Mouse (Mus musculus) MEL (cell line): ENCODE measurements around the gene Gnpda2. TPM values are rescaled to one million over a fixed set of nuclear protein-coding genes. Genes with fewer than 3 reads are reported as not detected.
A peak's percentile ranks its signal among the peaks of the same experiment; 100 is the strongest.

ENCODE experiments used
- DNase-seq: peaks from one replicate; pipeline ENCODE4 v3.0.0; 2011; ENCODE audit warnings: low read depth, low spot score
- H3K27ac ChIP-seq: 2 replicates; pipeline ENCODE4 v1.5.1; 2012; ENCODE audit warnings: low read depth, mild to moderate bottlenecking, control low read depth, low read length, moderate library complexity; ENCODE audit not compliant: control insufficient read depth
- H3K27me3 ChIP-seq, 2 experiments: fragments of 150-350 bp in 1 of 2; sonication (generic) in 1 of 2; 2 replicates each; pipeline ENCODE4 v1.6.1; 2012; ENCODE audit warnings: low read length in 2 of 2, mild to moderate bottlenecking in 2 of 2, improper control_type of control experiment in 1 of 2, moderate library complexity in 1 of 2; ENCODE audit not compliant: insufficient read depth in 2 of 2, control insufficient read depth in 1 of 2
- H3K36me3 ChIP-seq, 2 experiments: 2 replicates each; pipeline ENCODE4 v1.6.1; 2012 to 2014; ENCODE audit warnings: low read length in 2 of 2, improper control_type of control experiment in 1 of 2, inconsistent platforms in 1 of 2, mild to moderate bottlenecking in 1 of 2; ENCODE audit not compliant: insufficient read depth in 2 of 2, control insufficient read depth in 1 of 2
- H3K4me1 ChIP-seq, 2 experiments: fragments of 150-350 bp in 1 of 2; sonication (generic) in 1 of 2; 2 replicates each; pipeline ENCODE4 v1.6.1; 2012; ENCODE audit warnings: low read length in 2 of 2, improper control_type of control experiment in 1 of 2, mild to moderate bottlenecking in 1 of 2; ENCODE audit not compliant: insufficient read depth in 2 of 2, control insufficient read depth in 1 of 2
- H3K4me3 ChIP-seq, 2 experiments: fragments of 150-350 bp in 1 of 2; sonication (generic) in 1 of 2; 2 replicates each; pipeline ENCODE4 v1.5.1; 2012; ENCODE audit warnings: low read depth in 2 of 2, low read length in 2 of 2, mild to moderate bottlenecking in 2 of 2, moderate library complexity in 2 of 2, control low read depth in 1 of 2, improper control_type of control experiment in 1 of 2; ENCODE audit not compliant: control insufficient read depth in 1 of 2, insufficient read depth in 1 of 2
- H3K79me2 ChIP-seq: 2 replicates; pipeline ENCODE4 v1.6.1; 2012; ENCODE audit warnings: mild to moderate bottlenecking, low read length, moderate library complexity; ENCODE audit not compliant: control insufficient read depth, poor library complexity, insufficient read depth
- H3K9ac ChIP-seq: 2 replicates; pipeline ENCODE4 v1.6.1; 2012; ENCODE audit warnings: low read depth, mild to moderate bottlenecking, control low read depth, low read length, moderate library complexity; ENCODE audit not compliant: control insufficient read depth, poor library complexity, severe bottlenecking
- H3K9me3 ChIP-seq: fragments of 150-350 bp; sonication (generic); replicated peaks from 2 replicates; pipeline ENCODE4 v1.6.1; 2012; ENCODE audit warnings: mild to moderate bottlenecking, low read length, improper control_type of control experiment, moderate library complexity; ENCODE audit not compliant: insufficient read depth
- CTCF ChIP-seq, 3 experiments: IDR thresholded peaks in 2 of 3; conservative IDR thresholded peaks in 1 of 3; 2 replicates each; pipeline ENCODE4 v1.5.1; 2011 to 2012; ENCODE audit warnings: low read length in 3 of 3, low read depth in 2 of 3, mild to moderate bottlenecking in 2 of 3, improper control_type of control experiment in 1 of 3, inconsistent platforms in 1 of 3, mixed read lengths in 1 of 3, moderate library complexity in 1 of 3; ENCODE audit not compliant: control insufficient read depth in 1 of 3, insufficient read depth in 1 of 3, poor library complexity in 1 of 3, severe bottlenecking in 1 of 3
- E2F4 ChIP-seq: IDR thresholded peaks from 2 replicates; pipeline ENCODE4 v1.6.1; 2011; ENCODE audit warnings: low read depth, low read length, improper control_type of control experiment, borderline replicate concordance
- EP300 ChIP-seq, 2 experiments: IDR thresholded peaks; 2 replicates each; pipeline ENCODE4 v1.6.1; 2011; ENCODE audit warnings: improper control_type of control experiment in 2 of 2, low read length in 2 of 2, low read depth in 1 of 2, mild to moderate bottlenecking in 1 of 2
- ETS1 ChIP-seq: IDR thresholded peaks from 2 replicates; pipeline ENCODE4 v1.6.1; 2012; ENCODE audit warnings: low read depth, mild to moderate bottlenecking, inconsistent platforms, low read length, improper control_type of control experiment, moderate library complexity
- HCFC1 ChIP-seq: IDR thresholded peaks from 2 replicates; pipeline ENCODE4 v1.6.1; 2012; ENCODE audit warnings: low read depth, mild to moderate bottlenecking, inconsistent platforms, low read length, improper control_type of control experiment, moderate library complexity
- KAT2A ChIP-seq: conservative IDR thresholded peaks from 2 replicates; pipeline ENCODE4 v1.6.1; 2012; ENCODE audit warnings: low read depth, low read length, improper control_type of control experiment, inconsistent platforms
- MAX ChIP-seq: IDR thresholded peaks from 2 replicates; pipeline ENCODE4 v1.6.1; 2011; ENCODE audit warnings: low read length, improper control_type of control experiment
- MAZ ChIP-seq: IDR thresholded peaks from 2 replicates; pipeline ENCODE4 v1.6.1; 2012; ENCODE audit warnings: low read depth, mild to moderate bottlenecking, inconsistent platforms, low read length, improper control_type of control experiment
- MXI1 ChIP-seq: IDR thresholded peaks from 2 replicates; pipeline ENCODE4 v1.6.1; 2011; ENCODE audit warnings: mild to moderate bottlenecking, low read depth, low read length, improper control_type of control experiment
- MYB ChIP-seq: IDR thresholded peaks from 2 replicates; pipeline ENCODE4 v1.6.1; 2011; ENCODE audit warnings: mild to moderate bottlenecking, low read depth, low read length, improper control_type of control experiment
- NRF1 ChIP-seq: IDR thresholded peaks from 2 replicates; pipeline ENCODE4 v1.6.1; 2014; ENCODE audit warnings: low read depth, mild to moderate bottlenecking, inconsistent platforms, low read length, improper control_type of control experiment, moderate library complexity; ENCODE audit not compliant: poor library complexity, insufficient read depth, severe bottlenecking
- POLR2AphosphoS2 ChIP-seq: IDR thresholded peaks from 2 replicates; pipeline ENCODE4 v1.6.1; 2011; ENCODE audit warnings: low read length, improper control_type of control experiment
- POLR2AphosphoS5 ChIP-seq: IDR thresholded peaks from 2 replicates; pipeline ENCODE4 v1.6.1; 2012; ENCODE audit warnings: low read depth, borderline replicate concordance, mild to moderate bottlenecking, inconsistent platforms, low read length, moderate library complexity, mixed read lengths
- RAD21 ChIP-seq: IDR thresholded peaks from 2 replicates; pipeline ENCODE4 v1.6.1; 2011; ENCODE audit warnings: mild to moderate bottlenecking, low read depth, low read length, improper control_type of control experiment
- SIN3A ChIP-seq: IDR thresholded peaks from 2 replicates; pipeline ENCODE4 v1.6.1; 2012; ENCODE audit warnings: low read length, improper control_type of control experiment, inconsistent platforms
- SMC3 ChIP-seq: IDR thresholded peaks from 2 replicates; pipeline ENCODE4 v1.6.1; 2011; ENCODE audit warnings: low read depth, low read length, improper control_type of control experiment
- TCF12 ChIP-seq: IDR thresholded peaks from 2 replicates; pipeline ENCODE4 v1.6.1; 2014; ENCODE audit warnings: low read depth, mild to moderate bottlenecking, inconsistent platforms, low read length, improper control_type of control experiment, moderate library complexity
- ZC3H11A ChIP-seq: IDR thresholded peaks from 2 replicates; pipeline ENCODE4 v1.6.1; 2012; ENCODE audit warnings: low read depth, mild to moderate bottlenecking, inconsistent platforms, low read length, improper control_type of control experiment
- ZKSCAN1 ChIP-seq: IDR thresholded peaks from 2 replicates; pipeline ENCODE4 v1.6.1; 2012; ENCODE audit warnings: low read depth, mild to moderate bottlenecking, inconsistent platforms, low read length, improper control_type of control experiment, moderate library complexity
- ZMIZ1 ChIP-seq: IDR thresholded peaks from 2 replicates; pipeline ENCODE4 v1.6.1; 2012; ENCODE audit warnings: low read depth, mild to moderate bottlenecking, inconsistent platforms, low read length, improper control_type of control experiment, moderate library complexity
- ZNF384 ChIP-seq: IDR thresholded peaks from 2 replicates; pipeline ENCODE4 v1.6.1; 2012; ENCODE audit warnings: low read depth, mild to moderate bottlenecking, inconsistent platforms, low read length, improper control_type of control experiment
- polyA plus RNA-seq, 2 experiments: library from polyadenylated mRNA; stranded (reverse) in 1 of 2; unstranded in 1 of 2; fragments of >175 nt in 1 of 2; fragments of >200 nt in 1 of 2; gene quantifications; 2 replicates each; pipeline versions ENCODE4 v1.2.1 to v1.2.4; 2012; ENCODE audit warnings: low replicate concordance in 2 of 2, low read depth in 1 of 2; ENCODE audit not compliant: insufficient read length in 2 of 2, insufficient read depth in 1 of 2, missing spikeins in 1 of 2
- total RNA-seq: library from RNA; depleted of rRNA; stranded (reverse); fragments of 300-350 nt; gene quantifications from 2 replicates; pipeline ENCODE4 v1.2.3, GENCODE M21; 2012

Gnpda2 gene
- total and polyA plus RNA-seq, 3 experiments = 6.9 to 8.7 TPM; not detected in 1

GRCm38 (mm10) chr5:69601027-69601426, 8.9 kb upstream of the Gnpda2 start:
- DNase-seq = peak; percentile 37
- TF ChIP-seq RAD21 = peak; percentile 57
- TF ChIP-seq CTCF (IDR thresholded peaks at IDR 0.05 in 2 of 3, conservative IDR thresholded peaks at IDR 0.05 in 1 of 3; ENCODE audit: control insufficient read depth in 1 of 3, insufficient read depth in 1 of 3, low read depth in 2 of 3, low read length in 3 of 3, poor library complexity in 1 of 3, severe bottlenecking in 1 of 3) = peak; percentile 21 to 51 (median 22); a peak in 5 of 6 replicates
- no peak for TF ChIP-seq ZMIZ1
- no peak for TF ChIP-seq ZKSCAN1
- 0 out of 2 replicates have a peak, but pooled peaks have one; percentile 39 for TF ChIP-seq ZNF384
- TF ChIP-seq KAT2A = no peak
- no peak for TF ChIP-seq MXI1
- TF ChIP-seq SMC3 = peak; percentile 46
- TF ChIP-seq, all 39 proteins: peak for 4
- no peaks in the 10 kb centered on the region for H3K9me3 ChIP-seq
- H3K36me3 ChIP-seq = no peaks in the 10 kb centered on the region
- no peak overlapping the region for H3K27ac ChIP-seq
- H3K27me3 ChIP-seq = peaks cover 4 to 10% of the 10 kb centered on the region in 2 experiments; a peak in 3 of 4 replicates
- H3K4me1 ChIP-seq = no peaks in the 10 kb centered on the region
- H3K4me3 ChIP-seq = no peak overlapping the region
- H3K79me2 ChIP-seq = no peaks in the 10 kb centered on the region
- no peak overlapping the region for H3K9ac ChIP-seq

DNA sequence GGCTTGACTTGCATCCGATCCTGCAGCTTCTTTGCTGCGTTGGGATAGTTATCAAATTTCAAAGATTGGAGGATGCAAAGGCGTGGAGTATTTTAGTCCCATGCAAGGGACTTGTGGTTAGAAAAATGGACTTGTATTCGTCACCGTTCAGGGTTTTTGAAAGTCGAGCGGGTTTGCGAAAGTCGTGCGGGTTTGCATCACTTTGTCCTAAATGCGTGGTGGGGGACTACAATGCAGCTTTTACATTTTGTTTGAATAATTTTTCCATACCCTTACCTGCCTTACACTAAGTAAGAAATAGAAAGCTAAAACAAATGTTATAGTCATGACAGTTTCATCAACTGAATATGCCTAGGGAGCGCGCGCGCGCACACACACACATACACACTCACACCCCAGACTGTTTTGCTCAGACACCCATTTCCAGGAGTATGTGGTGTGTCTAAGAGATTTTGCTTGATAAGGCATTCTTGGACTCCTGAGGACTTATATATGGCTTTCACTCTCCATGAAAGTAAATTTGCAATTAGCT, 34.7 kb downstream of the Gnpda2 start:
- H3K27ac ChIP-seq = peak overlapping the region; percentile 24; the same call in 1 of the 2 replicates

GRCm38 (mm10) chr5:69556628-69557403, 35.3 kb downstream of the Gnpda2 start, which contains the start of gene Guf1:
Gene Guf1 (plus strand): TSS chr5:69556923.
- H3K27ac ChIP-seq = peak within 1 kb of the TSS; percentile 41
- peaks cover 9% of the 10 kb centered on the region for H3K79me2 ChIP-seq
- peaks cover 0 to 2% of the 10 kb centered on the region in 2 experiments; a peak in 1 of 4 replicates for H3K4me1 ChIP-seq
- H3K27me3 ChIP-seq = no peaks in the 10 kb centered on the region
- H3K9me3 ChIP-seq = no peaks in the 10 kb centered on the region
- peak within 1 kb of the TSS; percentile 87 for H3K9ac ChIP-seq
- peaks cover 9 to 11% of the 10 kb centered on the region in 2 experiments for H3K36me3 ChIP-seq
- DNase-seq = peak; percentile 88
- peak within 1 kb of the TSS; percentile 73 to 96 for H3K4me3 ChIP-seq
- TF ChIP-seq POLR2AphosphoS2 (peak; percentile 64; the same call in 1 of the 2 replicates), POLR2AphosphoS5 (no peak), NRF1 (peak; percentile 17; the same call in 1 of the 2 replicates), ETS1 (peak; percentile 46; the same call in 1 of the 2 replicates), MAZ (peak; percentile 85; the same call in 1 of the 2 replicates), KAT2A (peak; percentile 78), ZC3H11A (peak; percentile 39), HCFC1 (peak; percentile 93), MXI1 (peak; percentile 83), CTCF (IDR thresholded peaks at IDR 0.05 in 2 of 3, conservative IDR thresholded peaks at IDR 0.05 in 1 of 3; ENCODE audit: control insufficient read depth in 1 of 3, insufficient read depth in 1 of 3, low read depth in 2 of 3, low read length in 3 of 3, poor library complexity in 1 of 3, severe bottlenecking in 1 of 3) (no peak), MAX (peak; percentile 81), MYB (no peak), SIN3A (peak; percentile 66; the same call in 1 of the 2 replicates), ZMIZ1 (peak; percentile 76), TCF12 (peak; percentile 45; the same call in 1 of the 2 replicates), EP300 (IDR thresholded peaks at IDR 0.05; ENCODE audit: low read depth in 1 of 2, low read length in 2 of 2) (peak in 1 of 2 experiments; percentile 29; a peak in 1 of 4 replicates), SMC3 (no peak)

More for the DNA sequence above, 34.7 kb downstream of the Gnpda2 start:
- peak overlapping the region; percentile 73 to 96 for H3K4me3 ChIP-seq
- H3K9ac ChIP-seq = peak overlapping the region; percentile 87
- no peaks in the 10 kb centered on the region for H3K9me3 ChIP-seq
- no peaks in the 10 kb centered on the region for H3K27me3 ChIP-seq
- peaks cover 0 to 2% of the 10 kb centered on the region in 2 experiments; a peak in 1 of 4 replicates for H3K4me1 ChIP-seq
- peaks cover 9 to 11% of the 10 kb centered on the region in 2 experiments for H3K36me3 ChIP-seq
- peak; percentile 69 for DNase-seq
- TF ChIP-seq E2F4 = no peak
- TF ChIP-seq EP300 (IDR thresholded peaks at IDR 0.05; ENCODE audit: low read depth in 1 of 2, low read length in 2 of 2) = no peak
- peak; percentile 45; the same call in 1 of the 2 replicates for TF ChIP-seq NRF1
- peaks cover 9% of the 10 kb centered on the region for H3K79me2 ChIP-seq
